Mouse (Mus musculus) adrenal gland, postnatal 25 days (tissue): ENCODE results near the gene Ctdnep1. TPM values are rescaled to one million over a fixed set of nuclear protein-coding genes. Genes with fewer than 3 reads are reported as not detected.

Experiments
- DNase-seq: peaks from one replicate; pipeline ENCODE4 v3.0.0; 2021; ENCODE audit warnings: mixed read lengths
- long read RNA-seq: library from polyadenylated mRNA; stranded (forward); transcript quantifications from one replicate; pipeline ENCODE4 v2.0.0, GENCODE M21; 2021
- total RNA-seq: library from RNA; stranded (reverse); gene quantifications from 2 replicates; pipeline ENCODE4 v1.2.3, GENCODE M21; 2021

Ctdnep1 gene
- total RNA-seq: 123 and 141 TPM in 2 replicates
- long read RNA-seq, partial matches to known transcripts: 4 of 9 reads
- long read RNA-seq, other reads (novel, unspliced or antisense): 1 of 9 reads

GRCm38 (mm10) chr11:69981141-69981762 lies at the start of gene Ctdnep1:
Gene Ctdnep1, plus strand, starts transcription at chr11:69981156.
- no peak for DNase-seq

- no peak for DNase-seq
These were observed 49.2 kb upstream of the Ctdnep1 start for GRCm38 (mm10) chr11:69931769-69932168.

DNA sequence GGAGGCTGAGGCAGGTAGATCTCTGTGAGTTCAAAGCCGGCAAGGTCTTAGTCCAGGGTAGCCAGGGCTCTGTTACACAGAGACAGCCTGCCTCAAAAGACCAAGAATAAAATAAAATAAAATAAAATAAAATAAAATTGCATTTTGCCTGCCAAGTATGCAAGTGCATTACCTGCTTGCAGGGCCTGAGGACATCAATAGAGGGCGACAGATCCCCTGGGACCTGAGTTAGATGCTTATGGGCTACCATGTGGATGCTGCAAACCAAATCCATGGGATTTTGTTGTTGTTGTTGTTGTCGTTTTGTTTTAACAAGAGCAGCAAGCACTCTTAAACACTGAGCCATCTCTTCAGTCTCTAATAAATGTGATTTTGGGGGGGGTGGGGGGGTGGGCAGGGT lies 48.7 kb upstream of the Ctdnep1 start:
- DNase-seq: no peak

- no peak for DNase-seq
These were observed 47.9 kb upstream of the Ctdnep1 start for GRCm38 (mm10) chr11:69933066-69933465.

DNA sequence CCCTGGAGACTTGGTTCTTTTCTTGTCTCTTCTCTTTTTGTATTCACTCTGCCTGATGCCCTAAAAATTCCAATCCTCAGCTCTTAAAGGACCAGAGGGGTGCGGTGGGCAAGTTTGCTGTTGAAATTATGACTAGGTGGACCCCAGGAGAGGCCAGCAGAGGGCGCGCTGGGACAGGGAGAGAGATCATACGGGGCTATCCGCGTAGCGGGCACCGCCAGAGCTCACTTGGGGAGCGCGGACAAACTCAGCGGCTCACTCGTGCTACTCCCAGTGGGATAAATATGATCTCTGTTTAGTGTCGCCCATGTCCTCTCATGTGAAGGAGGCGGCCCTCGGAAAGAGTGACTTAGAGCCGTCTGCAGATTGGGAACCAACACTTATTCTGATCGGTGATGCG lies 46.8 kb upstream of the Ctdnep1 start:
- DNase-seq: peak; percentile 97

GRCm38 (mm10) chr11:69934681-69935080 lies 46.3 kb upstream of the Ctdnep1 start:
- DNase-seq: no peak

GRCm38 (mm10) chr11:69935137-69935879 lies 45.6 kb upstream of the Ctdnep1 start, which contains the start of gene Ybx2:
Gene Ybx2, plus strand, starts transcription at chr11:69935796.
- peak; percentile 91 for DNase-seq

DNA sequence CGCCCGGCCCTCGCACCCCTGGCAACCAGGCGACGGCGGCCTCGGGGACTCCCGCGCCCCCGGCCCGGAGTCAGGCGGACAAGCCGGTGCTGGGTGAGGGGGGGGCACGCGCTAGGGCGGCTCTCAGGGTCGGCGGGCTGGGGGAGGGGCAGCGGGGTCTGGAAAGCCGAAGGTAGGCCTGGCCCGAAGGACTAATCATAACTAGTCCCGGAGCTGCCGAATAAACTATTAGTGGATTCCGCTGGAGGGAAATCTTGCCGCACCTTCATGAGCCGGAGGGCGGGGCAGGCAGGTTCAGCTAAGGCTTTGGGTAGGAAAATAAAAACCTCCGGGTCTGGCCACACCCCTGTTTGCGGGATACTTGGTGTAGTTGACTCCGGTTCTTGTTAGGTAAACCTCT lies 44.8 kb upstream of the Ctdnep1 start:
- no peak for DNase-seq

DNA sequence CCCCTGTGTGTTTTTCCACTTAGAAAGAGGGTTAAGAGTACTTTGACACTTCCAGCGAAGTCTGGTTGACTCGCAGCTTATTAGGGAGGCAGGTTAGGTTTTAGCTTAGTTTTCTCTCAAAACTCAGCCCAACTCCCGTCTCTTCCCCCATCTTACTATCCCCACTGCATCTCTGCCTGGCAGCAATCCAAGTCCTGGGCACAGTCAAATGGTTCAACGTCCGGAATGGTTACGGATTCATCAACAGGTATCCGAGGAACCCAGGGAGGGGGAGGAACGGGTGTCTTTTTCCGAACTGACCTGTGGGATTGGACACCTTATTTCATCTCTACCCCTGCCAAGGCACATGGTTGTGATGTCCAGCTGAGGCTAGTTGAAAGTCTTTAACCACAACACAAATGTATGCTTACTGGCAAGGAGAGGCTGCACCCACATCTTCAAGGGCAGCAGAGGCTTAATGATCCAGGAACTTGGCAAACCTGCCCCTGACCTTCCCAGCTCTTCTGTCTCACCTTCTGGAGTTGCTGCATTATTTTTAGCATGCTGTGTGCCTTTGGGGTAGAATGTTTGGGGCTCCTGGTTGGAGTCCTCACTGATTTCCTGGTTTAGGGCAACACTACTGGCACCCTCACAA lies 44.1 kb upstream of the Ctdnep1 start:
- DNase-seq: no peak

GRCm38 (mm10) chr11:69937385-69937784 lies 43.6 kb upstream of the Ctdnep1 start:
- DNase-seq: peak; percentile 53

GRCm38 (mm10) chr11:69937834-69938233 lies 43.1 kb upstream of the Ctdnep1 start:
- DNase-seq: no peak

DNA sequence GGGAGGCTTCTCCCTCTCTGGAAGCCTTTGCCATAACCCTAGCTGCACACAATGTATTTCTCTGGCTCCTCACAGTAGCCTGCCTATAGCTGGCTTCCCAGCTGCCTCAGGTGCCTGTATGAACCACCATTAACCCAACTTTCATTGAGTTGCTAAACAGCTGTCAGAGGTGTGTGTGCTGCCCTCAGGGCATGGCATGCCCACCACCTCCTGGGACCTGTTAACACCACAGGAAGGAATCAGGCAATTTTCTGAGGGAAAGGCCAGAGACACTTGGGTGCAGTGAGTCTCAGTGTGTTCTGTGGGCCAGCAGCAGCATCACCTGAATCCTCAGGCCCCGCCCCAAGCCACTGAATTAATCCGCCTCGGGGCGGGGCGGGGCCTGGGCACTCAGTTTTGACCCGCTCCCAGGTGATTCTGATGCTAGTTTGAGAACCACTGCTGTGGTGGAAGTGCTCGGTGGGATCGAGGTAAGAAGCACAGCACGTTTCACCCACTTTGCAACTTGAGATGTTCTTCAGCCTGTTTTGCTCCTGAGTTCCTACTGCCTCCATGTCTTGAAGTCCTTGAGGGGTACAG lies 42.5 kb upstream of the Ctdnep1 start:
- DNase-seq: no peak

DNA sequence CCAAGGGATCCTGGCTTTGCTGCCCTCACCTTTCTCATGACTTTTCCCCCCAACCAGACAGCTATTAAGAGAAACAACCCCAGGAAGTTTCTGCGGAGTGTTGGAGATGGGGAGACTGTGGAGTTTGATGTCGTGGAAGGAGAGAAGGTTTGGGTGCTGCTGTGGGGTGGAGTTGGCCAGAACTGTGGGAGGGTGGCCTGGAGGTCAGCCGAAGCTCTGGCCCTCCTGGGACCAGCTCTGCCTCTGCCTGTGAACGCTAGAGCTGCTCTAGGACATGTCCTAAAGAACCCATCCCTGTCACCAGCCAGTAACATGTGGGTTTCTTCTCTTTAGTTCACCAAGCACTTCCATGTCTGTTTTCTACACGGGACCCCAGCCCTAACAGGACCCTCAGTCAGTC lies 41.8 kb upstream of the Ctdnep1 start:
- no peak for DNase-seq

- no peak for DNase-seq
These were observed 41.2 kb upstream of the Ctdnep1 start for GRCm38 (mm10) chr11:69939731-69940130.

- DNase-seq: no peak
These were observed 40.0 kb upstream of the Ctdnep1 start for GRCm38 (mm10) chr11:69940962-69941361.

GRCm38 (mm10) chr11:69945216-69945615 lies 35.7 kb upstream of the Ctdnep1 start:
- DNase-seq: peak; percentile 53

GRCm38 (mm10) chr11:69945997-69946891 lies 34.7 kb upstream of the Ctdnep1 start:
- no peak for DNase-seq

DNA sequence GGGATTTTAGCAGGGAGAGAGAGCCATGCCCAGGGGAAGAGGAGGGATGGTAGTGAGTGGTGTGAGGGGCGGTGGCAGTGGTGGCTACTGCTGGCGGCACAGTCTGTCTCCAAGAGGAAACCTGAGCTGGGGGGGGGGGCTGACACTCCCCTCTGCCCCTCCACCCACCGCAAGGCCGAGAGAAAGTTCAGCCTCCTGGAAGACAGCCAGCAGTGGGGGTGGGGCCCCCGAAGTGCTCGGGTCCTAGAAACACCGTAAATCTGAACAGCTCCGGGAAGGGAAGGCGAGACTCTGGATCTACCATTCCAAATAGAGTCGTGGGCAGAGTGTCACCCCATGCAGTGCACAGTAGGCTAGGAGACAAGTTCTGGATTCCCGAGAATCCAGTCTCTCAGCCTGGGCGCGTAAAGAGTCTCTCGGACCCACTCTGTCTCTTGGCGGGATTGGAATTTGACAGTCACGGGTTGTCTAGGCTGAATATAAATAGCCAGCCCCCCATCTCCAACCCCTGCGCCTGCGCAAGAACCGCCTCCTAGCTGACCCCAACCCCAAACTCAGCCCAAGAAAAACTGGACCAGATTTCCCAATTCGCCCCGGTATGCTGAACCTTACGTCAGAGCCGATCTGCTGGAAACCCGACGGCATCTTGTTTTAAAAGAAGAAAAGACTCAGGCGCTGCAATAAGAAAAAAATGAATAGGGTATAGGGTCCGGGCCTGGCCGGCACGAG lies 33.5 kb upstream of the Ctdnep1 start:
- peak; percentile 57 for DNase-seq

DNA sequence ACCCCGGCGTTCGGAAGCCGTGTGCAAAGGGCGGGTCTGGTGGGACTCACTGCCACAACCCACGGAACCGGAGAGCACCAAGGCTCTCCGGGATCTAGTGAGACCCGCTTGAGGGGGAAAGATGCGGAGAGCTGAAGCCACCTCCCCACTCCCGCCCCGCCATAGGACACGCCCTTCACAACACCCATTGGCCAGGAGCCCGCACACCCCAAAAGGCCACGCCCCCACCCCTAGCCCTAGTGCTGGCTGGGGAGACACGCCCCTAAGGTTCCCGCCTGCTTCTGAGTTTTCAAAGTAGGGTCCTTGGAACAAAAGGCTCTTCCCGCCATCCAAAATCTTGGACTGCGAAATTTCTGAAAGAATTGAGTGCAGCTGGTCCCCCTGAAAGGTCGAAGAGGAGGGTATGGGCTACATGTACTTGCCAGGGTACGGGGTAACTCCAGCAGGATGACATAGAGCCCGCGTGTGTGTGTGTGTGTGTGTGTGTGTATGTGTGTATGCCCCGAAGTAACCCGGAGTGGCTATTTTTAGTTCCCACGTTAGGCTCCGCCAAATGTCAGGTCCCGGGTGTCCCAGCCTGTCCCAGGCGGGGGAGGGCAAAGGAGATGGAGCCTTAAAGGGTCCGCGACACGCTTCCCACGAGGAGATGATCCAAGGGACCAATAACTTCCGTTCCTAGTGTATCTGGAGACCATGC lies 32.7 kb upstream of the Ctdnep1 start, which contains the start of gene Slc2a4:
Gene Slc2a4 (minus strand): TSS at position 123 of the 697 bp plus-strand sequence.
- peak; percentile 95 for DNase-seq

GRCm38 (mm10) chr11:69948763-69949150 lies 32.2 kb upstream of the Ctdnep1 start:
- peak; percentile 83 for DNase-seq
